Mouse (Mus musculus) 3134 (cell line): ENCODE measurements around the gene Adam11.

Experiments
- DNase-seq: peaks from one replicate; pipeline ENCODE4 v3.0.0-alpha.2; 2011; ENCODE audit warnings: low spot score; ENCODE audit not compliant: insufficient read length; ENCODE audit errors: extremely low read depth

Gene Adam11

GRCm38 (mm10) chr11:102778165-102778564 is 16.9 kb downstream of the Adam11 start:
- DNase-seq: no peak

- DNase-seq: no peak
Measured at GRCm38 (mm10) chr11:102778597-102778996, 17.4 kb downstream of the Adam11 start.

GRCm38 (mm10) chr11:102779081-102779638 is 17.9 kb downstream of the Adam11 start:
- no peak for DNase-seq

GRCm38 (mm10) chr11:102779824-102780223 is 18.6 kb downstream of the Adam11 start:
- no peak for DNase-seq

GRCm38 (mm10) chr11:102780271-102780985 is 19.2 kb downstream of the Adam11 start:
- no peak for DNase-seq

GRCm38 (mm10) chr11:102780986-102781351 is 19.7 kb downstream of the Adam11 start:
- no peak for DNase-seq

GRCm38 (mm10) chr11:102781523-102781922 is 20.3 kb downstream of the Adam11 start:
- no peak for DNase-seq

- DNase-seq: no peak
Measured at GRCm38 (mm10) chr11:102783443-102783842, 22.2 kb downstream of the Adam11 start.

GRCm38 (mm10) chr11:102787688-102788177 is 26.5 kb downstream of the Adam11 start:
- no peak for DNase-seq

- no peak for DNase-seq
Measured at GRCm38 (mm10) chr11:102791682-102792445, 30.6 kb downstream of the Adam11 start.

GRCm38 (mm10) chr11:102794157-102794556 is 32.9 kb downstream of the Adam11 start:
- no peak for DNase-seq

GRCm38 (mm10) chr11:102803453-102803852 is 42.2 kb downstream of the Adam11 start:
- no peak for DNase-seq

GRCm38 (mm10) chr11:102808246-102808645 is 47.0 kb downstream of the Adam11 start:
- no peak for DNase-seq

- no peak for DNase-seq
Measured at GRCm38 (mm10) chr11:102810721-102811485, 49.7 kb downstream of the Adam11 start.

GRCm38 (mm10) chr11:102814881-102815280 is 53.6 kb downstream of the Adam11 start:
- DNase-seq: no peak

- peak; percentile 55 for DNase-seq
Measured at GRCm38 (mm10) chr11:102818121-102819020, 57.1 kb downstream of the Adam11 start.

GRCm38 (mm10) chr11:102819021-102819782 is 58.0 kb downstream of the Adam11 start, which contains the start of gene Gjc1:
Gene Gjc1, minus strand, starts transcription at chr11:102819700.
- DNase-seq: no peak

GRCm38 (mm10) chr11:102819783-102820385 is 58.6 kb downstream of the Adam11 start:
- no peak for DNase-seq

- no peak for DNase-seq
Measured at GRCm38 (mm10) chr11:102820432-102820831, 59.2 kb downstream of the Adam11 start.
